Mouse (Mus musculus): ENCODE data around the gene Amn1.
"Not testable (repeated sequence)": the region's sequence is repeated elsewhere in the genome, so short reads cannot be mapped to it uniquely, and the experiment has no call there.

Amn1 gene

DNA sequence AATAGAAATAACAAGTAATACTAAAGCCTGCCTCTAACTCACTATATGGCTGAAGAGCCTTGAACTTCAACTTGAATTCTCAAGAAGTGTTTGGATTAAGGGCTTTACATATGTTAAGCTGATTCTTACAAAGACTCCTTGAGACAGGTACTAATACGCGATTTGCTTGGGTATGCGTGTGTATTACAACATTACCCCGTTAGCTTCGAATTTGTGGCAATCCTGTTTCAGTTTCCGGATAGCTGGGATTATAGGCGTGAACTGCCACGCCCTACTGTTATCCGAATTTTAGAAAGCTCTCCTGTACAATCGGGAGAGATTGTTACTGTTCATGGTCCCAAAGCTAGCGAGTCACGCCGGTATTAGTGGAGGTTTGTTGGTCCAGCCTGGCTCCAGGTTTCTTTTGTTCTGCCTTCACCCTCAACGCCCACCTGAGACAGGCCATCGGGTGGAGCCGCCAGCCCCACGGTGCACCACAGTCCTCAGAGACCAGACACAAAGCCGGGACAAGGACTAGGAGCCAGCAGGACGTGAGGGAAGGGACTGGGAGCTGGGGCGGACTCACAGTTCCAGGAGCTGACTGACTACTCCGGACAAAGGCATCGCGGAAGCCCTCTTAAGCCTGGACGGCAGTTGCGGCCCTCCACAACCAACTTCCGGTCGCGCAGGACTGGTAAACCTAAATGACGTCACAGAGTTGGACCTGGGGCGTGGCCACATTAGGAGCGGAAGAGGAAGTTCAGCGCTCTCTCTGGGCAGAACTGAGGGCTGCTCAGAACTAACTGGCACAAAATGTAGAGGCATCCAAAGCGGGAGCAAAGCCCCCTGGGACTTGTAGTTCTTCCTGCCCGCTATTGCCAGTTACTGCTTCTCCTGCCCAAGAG is at the start of gene Amn1:
TSS of gene Amn1 (minus strand) at position 672 of the 884 bp plus-strand sequence.
- peak; percentile 92 to 97 for DNase-seq (ENCODE audit: low spot score in 2 of 2)

DNA sequence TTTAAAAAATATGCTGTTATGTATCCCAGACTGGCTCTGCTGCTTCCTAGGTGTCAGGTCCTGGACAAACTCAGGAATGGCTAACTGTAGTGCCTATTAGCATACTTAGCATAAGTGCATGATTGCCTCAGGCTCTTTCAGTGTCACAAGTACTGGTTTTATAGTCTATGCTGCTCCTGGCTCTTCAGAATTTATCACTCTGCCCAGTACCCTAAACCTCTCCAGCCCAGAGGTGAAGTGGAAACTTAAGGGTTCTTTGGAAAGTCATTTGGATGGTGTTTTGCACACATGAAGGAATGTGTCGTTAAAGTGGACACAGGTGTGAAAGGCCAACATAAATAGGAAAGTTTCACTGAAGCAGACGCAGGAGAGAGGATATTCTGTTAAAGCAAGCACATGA is 48.3 kb upstream of the Amn1 start:
- no peak for DNase-seq (ENCODE audit: low spot score in 2 of 2)

DNA sequence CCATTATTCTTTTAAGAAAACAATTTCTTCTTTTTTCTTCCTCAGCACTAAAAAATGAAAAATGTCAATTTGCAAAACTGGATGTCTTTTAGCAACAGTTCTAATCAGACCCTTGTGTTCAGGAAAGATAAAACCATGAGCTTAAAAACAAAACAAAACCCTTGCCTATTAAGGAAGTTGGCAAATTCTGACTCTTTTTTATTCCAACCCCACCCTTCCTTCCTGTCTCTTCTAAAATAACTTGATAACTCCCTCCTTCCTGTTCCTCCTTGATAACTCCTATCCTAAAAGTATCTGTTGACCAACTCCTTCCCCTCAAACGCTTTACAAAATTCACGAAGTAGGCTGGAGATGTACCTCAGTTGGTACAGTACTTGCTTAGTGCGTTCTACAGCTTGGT is 45.4 kb upstream of the Amn1 start:
- DNase-seq (ENCODE audit: low spot score in 2 of 2) = no peak

DNA sequence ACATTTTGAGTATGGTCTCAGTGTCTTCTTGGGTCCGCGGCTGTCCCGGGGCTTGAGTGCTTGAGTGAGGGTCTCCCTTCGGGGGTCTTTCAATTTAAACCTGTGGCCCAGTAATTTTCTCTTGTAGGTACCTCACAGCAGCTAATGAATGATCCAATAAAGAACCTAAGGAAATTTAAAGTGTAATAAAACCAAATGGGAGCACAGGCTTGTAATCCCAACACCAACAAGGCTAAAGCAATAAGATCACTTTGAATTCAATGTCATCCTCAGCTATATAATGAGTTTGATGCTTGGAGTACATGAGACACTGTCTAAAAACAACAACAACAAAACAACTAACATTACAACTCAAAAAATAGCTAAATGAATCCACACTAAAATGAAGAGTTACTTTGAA is 36.2 kb upstream of the Amn1 start:
- DNase-seq (ENCODE audit: low spot score in 2 of 2) = no peak

DNA sequence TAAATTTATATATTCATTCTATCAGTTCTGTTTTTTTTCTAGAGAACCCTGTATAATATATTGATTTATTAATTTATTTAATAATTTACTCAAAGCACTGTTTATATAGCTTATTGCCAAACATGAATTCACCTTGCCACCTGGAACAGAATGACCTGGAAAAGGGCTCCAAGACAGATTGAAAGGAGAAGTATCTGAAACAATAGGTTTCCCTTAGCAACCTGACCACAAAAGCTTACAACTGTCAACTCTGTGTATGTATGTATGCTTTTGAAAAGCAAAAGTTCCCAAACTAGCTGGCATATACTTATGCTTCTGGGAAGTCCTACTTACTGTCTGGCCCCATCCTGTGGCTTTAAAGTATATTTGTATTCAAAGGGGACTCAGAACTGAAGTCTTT is 32.8 kb upstream of the Amn1 start:
- no peak for DNase-seq (ENCODE audit: low spot score in 2 of 2)

DNA sequence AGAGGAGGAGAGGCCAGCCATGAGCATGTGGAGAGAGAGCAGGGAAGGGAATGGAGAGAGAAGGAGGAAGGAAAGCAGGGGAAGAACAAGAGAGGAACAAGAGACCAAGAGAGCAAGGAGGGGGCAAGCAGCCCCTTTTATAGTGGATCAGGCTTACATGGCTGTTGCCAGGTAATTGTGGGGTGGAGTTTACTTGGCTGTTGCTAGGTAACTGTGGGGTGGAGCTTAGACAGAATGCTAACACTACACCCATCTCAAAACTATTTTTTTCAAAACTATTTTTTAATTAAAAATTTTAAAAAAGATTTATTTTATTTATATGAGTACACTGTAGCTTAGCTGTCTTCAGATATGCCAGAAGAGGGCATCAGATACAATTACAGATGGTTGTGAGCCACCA is 10.1 kb upstream of the Amn1 start:
- no peak for DNase-seq (ENCODE audit: low spot score in 2 of 2)

DNA sequence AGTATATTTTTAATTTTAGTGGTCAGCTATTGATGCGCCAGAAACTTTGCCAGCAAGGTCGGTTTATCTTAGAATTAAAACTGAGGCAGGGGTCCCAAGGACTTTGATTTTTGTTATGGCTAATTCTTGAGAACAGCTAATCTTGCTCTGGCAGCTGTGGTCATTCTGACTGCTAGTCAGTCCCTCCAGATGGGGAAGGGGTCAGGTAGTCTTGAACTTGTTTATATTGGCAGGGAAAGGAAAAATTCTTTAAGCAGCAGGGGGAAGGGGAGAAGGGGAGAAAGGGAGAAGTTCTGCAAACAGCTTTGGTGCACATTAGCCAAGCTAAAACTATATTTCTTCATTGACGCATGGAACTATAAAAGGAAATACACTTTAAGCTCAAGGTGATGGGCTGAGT is 8.6 kb upstream of the Amn1 start:
- DNase-seq (ENCODE audit: low spot score in 2 of 2) = no peak

DNA sequence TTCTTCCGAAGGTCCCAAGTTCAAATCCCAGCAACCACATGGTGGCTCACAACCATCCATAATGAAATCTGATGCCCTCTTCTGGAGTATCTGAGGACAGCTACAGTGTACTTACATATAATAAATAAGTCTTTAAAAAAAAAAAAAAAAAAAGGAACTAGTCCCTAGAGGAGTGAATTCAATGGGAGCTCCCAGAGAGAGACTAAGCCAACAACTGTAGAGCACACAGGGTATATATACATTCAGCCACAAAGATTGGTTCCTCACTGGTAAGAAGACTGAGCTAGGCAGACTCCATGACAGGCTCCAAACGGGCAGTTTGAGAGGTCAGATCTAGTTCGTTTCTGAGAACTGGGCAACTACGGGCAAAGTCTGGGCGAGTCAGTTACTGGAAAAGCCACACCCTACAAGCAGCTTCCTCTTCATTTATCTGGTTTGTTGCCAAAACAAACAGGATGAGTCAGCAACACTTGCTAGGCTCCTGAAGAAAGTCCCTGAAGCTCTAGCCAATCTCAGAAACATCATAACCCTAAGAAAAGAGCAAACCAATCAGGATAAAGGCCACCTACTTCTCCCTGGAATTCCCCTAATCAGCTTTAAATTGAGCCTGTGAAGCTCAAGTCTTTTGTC is 4.9 kb upstream of the Amn1 start:
- DNase-seq (ENCODE audit: low spot score in 2 of 2) = no peak

DNA sequence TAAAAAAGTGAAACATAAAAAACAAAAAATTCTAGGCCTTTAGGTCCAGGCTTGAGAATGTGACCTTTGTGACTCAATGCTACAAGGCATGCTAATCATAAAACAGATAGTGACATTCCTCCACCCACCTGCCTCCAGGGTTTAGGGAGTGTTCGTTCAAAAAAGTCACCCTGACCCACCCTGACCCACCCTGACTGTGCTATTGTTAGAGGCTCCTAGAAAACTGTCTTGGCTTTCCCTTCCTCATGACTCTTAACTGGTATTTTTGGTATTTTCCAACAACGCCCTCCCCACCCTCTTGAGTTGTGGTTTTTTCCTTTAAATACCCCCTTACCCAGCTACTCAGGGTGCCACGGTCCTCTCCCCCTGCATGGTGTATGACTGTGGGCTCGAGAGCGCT is 3.4 kb upstream of the Amn1 start:
- DNase-seq (ENCODE audit: low spot score in 2 of 2) = not testable (repeated sequence)

DNA sequence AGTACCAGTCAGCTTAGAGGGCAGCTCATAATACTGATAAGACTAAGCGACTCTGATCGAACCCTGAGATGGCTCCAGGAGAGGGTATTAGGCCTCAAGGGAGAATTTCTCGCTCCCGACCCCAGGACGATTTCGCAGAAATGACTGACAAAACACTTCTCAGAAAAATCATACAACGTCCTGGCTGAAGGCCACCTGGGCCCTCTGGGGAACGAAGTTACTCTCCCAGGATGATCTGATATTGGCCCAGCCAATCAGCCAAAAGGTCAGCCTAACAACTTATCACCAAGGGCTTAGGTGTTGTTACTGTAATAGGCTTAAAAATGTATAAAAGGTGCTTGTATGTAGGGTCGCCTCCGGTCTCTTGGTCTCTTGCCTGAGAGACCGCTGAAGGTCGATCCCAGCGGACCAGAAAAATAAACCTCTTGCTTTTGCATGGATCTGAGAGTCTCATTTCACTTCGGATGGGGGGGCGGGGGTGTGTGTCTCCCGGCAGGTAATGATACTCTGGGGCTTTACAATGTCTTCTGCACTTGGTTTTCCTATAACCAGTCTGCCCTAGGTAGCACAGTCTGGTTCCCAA is 919 bp upstream of the Amn1 start:
- DNase-seq (ENCODE audit: low spot score in 2 of 2) = no peak

DNA sequence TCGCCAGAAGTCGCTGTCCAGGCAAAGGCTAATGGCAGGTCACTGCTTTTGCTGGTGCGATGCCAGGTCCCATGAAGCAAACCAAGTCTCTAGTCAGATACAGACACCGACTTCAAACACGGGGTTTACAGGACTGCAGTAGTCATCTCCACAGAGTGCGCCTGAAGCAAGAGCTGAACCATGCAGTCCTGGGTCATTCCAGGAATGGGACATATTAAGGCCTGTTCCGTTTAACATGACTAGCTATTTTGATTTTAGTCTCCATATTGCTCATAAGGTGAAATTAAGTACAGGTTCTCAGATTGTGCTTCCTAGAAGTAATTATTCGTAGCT is 379 bp upstream of the Amn1 start:
- DNase-seq (ENCODE audit: low spot score in 2 of 2) = no peak

DNA sequence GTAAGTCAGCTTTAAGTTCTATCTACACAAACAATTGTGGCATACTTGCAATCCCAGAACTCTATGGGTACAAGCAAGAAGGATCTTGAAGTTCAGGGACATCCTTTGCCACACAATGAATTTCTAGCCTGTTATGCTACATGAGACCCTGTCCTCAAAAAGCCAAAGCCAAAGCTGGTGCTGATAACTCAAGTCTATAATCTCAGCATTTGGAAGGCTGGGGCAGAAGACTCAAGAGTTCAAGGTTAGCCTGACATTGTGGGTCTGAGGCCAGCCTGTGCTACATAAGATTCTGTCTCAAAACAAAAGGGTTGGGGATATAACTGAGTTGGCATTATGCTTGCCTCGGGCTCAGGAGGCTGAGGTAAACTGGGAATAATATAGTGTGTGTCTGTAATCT is 1.1 kb downstream of the Amn1 start:
- no peak for DNase-seq (ENCODE audit: low spot score in 2 of 2)

DNA sequence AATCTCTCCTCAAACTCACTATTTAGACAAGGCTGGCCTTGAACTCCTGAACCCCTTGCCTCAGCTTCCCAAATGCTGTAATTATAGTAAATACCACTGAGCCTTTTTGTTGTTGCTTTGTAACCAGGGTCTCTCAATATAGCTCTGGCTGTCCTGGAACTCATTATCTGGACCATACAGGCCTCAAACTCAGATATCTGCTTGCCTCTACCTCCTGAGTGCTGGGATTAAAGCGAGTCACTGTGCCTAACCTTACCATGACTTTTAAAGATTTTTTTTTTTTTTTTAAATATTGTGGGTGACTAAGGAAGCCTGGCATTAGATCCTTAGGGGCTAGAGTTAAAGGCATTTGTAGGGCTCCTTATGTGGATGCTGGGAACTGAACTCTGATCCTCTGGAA is 4.5 kb downstream of the Amn1 start:
- DNase-seq (ENCODE audit: low spot score in 2 of 2) = no peak

DNA sequence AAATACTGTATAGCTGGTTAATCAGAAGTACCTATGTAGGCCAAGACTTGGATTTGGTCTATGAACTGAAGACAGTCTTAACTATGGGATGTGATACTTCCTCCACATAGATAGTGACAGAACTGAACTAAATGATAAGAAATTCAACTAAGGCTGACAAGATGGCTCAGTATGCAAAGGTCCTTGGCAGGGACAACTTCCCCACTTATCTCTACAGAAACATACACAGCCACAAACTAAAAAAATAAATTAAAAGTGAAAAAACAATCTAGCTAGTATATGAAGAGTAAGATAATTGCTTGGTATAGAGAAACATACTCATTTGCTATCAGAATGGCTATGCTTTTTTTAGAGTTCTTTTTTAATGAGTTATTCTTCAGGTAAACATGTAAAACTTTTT is 9.4 kb downstream of the Amn1 start:
- no peak for DNase-seq (ENCODE audit: low spot score in 2 of 2)

DNA sequence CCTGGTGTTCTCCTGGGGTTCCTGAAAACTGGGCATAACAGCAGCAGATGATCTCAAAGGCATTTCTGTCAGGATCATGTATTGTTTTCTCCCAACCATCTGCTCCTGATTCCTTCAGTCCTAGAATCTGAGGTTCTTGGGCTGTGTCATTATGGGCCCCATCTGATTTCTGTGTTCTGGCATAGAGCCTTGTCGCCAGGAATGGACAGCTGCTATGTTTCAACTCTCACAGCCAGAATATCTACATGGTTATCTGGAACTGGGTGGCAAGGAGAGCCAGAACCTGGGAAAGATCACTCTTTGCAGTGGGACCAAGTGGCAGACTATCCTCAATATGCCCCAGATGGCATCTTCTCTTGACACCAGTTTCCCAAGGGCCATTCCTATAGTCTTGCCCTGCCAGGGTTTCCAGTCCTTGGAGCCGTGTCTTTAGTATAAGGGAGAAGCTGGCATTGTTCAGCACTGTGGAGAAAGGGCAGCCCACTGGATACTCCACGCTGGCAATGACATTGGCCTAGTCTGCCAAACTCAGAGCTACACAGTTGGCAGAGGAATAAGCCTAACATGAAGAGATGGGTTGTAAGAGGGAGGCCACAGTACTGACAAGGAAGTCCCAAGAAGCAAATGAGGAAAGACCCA is 13.5 kb downstream of the Amn1 start:
- DNase-seq (ENCODE audit: low spot score in 2 of 2) = no peak

DNA sequence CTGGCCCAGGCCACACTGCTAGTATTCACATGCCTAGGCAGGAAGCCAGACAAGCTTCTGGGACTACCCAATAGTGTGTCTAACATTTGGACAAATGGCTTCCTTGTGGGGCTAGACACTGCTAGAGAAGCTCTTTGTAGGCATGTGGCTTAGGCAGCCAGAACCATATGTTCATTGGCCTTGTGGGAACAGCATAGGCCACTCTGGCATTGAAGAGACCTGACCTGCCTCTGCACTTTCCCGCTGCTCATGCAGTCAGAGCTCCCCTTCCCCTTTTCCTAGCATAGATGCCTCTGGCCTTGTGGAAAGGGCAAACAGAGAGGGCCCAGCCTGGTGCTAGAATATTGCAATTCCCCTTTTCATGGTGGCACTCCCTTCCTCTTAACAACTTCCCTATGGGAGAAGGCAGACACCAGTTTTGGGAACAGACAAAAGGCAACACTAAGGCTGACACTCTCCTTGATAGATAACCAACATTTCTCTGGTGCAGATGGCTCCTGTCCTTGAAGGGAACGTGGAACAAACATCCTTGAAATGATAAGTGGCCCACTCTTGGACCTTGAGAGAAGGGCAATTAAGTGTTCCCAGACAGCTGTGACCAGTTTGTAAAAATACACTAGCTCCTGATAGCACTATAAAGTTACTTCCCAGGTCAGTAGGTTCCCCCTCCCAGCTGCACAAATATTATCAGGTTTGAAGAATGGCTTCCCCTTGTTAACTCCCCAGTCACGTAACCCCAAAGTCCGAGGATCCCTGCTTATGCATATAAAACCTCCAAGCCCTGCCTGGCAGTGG is 14.5 kb downstream of the Amn1 start:
- no peak for DNase-seq (ENCODE audit: low spot score in 2 of 2)

DNA sequence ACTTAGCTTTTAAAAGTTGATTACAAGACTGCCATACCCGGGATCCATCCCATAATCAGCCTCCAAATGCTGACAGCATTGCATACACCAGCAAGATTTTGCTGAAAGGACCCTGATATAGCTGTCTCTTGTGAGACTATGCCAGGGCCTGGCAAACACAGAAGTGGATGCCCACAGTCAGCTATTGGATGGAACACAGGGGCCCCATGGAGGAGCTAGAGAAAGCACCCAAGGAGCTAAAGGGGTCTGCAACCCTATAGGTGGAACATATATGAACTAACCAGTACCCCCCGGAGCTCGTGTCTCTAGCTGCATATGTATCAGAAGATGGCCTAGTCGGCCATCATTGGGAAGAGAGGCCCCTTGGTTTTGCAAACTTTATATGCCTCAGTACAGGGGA is 18.5 kb downstream of the Amn1 start:
- DNase-seq (ENCODE audit: low spot score in 2 of 2) = not testable (repeated sequence)

DNA sequence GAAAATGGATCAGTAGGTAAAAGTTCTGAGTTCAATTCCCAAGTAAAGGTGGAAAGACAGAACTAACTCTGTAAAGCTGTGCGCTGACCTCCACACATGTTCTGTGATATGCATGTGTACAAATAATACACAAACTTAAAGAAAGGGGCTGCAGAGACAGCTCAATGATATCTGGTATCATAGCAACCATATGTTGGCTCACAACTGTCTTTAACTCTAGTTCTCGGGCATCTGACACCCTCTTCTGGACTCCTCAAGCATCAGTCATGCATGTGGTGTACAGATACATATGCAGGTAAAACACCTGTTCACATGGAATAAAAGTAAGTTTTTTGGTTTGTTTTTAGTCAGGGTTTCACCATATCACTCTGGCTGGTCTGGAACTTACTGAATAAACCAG is 20.1 kb downstream of the Amn1 start:
- DNase-seq (ENCODE audit: low spot score in 2 of 2) = no peak

DNA sequence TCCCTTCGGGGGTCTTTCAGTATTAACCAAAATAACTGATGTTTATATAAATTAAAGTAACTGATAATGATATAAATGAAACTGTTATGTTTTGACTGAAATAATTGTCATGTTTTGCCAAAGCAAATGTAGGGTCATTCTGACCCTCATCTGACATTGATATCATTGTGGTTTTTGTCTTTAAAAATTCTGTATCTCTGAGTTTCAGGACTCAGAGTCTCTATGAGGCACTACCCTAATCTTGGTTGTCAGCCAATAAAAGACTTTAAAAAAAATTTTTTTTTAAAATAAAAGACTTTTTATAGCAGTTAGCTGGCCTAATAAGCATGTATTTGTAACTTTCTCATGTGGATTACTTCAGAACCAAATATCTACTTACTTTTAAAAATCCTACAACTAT is 20.8 kb downstream of the Amn1 start:
- no peak for DNase-seq (ENCODE audit: low spot score in 2 of 2)

DNA sequence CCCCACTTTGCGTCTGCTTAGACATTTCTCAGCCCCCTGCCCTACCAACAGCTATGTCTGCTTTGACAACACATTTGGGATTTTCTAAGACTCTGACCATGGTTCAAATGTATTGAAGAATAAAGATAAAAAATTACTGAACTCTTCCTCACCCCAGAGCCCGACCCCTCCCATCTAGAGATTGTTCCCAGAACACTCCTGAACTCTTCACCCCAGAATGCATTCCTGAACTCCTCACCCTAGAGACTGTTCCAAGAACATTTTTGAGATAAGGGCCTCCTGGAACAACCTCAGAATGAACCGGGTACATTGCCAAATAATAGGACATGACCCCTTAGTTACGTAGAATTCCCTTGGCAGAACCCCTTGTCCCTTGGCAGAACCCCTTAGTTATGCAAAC is 21.5 kb downstream of the Amn1 start:
- not testable (repeated sequence) for DNase-seq (ENCODE audit: low spot score in 2 of 2)

DNA sequence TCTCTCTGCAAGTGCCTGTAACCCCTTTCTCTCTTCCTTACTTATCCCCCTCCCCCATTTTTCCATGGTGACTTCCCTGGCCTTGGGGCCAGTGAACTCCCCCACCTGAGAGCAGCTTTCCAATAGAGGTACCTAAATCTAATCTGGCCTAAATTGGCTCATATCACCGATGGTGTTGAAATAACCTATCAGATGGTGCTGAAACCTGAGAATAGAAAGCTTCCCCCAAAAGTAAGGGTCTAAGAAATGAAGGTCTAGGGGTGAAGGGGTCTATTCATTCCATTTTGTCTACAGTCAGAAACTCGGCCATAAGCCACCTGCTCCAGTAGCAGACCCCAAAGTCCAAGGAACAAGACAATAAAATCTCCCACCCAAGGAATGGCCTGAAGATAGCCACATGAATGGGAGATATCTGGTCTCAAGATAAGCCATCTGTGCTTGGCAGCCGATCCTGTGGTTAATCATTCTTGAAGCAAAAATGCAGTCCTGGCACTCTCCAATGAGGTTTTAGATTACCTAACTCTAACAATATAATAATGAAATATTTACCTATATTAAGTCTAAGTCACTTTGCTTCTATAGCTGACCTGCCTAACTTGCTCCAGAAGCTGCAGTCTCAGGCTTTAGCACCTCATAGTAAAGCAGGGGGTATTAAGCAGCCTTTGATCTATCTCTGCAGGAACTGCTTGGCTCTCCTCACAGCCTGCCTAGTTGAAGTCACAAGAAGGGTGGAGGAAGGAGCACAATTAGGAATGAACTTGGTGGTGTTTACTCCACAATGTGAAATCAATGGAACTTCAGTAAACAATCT is 33.3 kb downstream of the Amn1 start:
- DNase-seq (ENCODE audit: low spot score in 2 of 2) = no peak

Measured in frontal cortex, postnatal 36 days (tissue).